Mouse (Mus musculus): ENCODE data around the gene Tgfb3.

- TF ChIP-seq CTCF (conservative IDR thresholded peaks at IDR 0.05; ENCODE audit: low read length), result no peak
- TF ChIP-seq NANOG (IDR thresholded peaks at IDR 0.05; ENCODE audit: borderline replicate concordance, low read length), result no peak
- no peak for TF ChIP-seq POU5F1 (IDR thresholded peaks at IDR 0.05; ENCODE audit: borderline replicate concordance, low read length)
These were observed 32.7 kb downstream of the Tgfb3 start for GRCm38 (mm10) chr12:86046141-86046540.
